Mouse (Mus musculus): ENCODE results near the gene Pex6. TPM values are rescaled to one million over a fixed set of nuclear protein-coding genes. Genes with fewer than 3 reads are reported as not detected.

The Pex6 gene
- total and polyA plus RNA-seq, 3 experiments, result 13.7 to 31.8 (median 26.5) TPM

DNA sequence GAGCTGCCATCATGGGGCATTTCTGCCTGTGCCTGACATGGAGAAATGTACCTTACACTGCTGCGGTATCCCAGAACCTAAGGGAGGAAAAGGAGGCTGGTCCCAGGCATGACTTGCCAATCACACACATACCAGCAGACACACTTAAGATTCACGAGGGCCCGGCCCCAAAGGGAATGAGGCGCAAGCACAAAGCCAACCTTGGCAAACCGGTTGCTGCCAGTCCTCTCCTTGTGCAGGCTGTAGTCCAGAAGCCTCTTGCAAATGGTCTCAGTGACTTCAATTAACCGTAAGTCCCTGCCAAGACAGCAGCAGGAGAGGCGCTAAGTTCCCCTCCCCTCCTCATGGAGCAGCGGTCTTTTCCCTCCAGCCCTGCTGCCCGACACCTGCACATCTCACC is 31.7 kb downstream of the Pex6 start:
- Histone ChIP-seq H3K4me3 (replicated peaks in 1 of 3; ENCODE audit: low read depth in 2 of 3, low read length in 2 of 3, poor library complexity in 1 of 3) (no peak overlapping the region), H3K27ac (ENCODE audit: insufficient read depth, low read depth) (no peak overlapping the region), H3K9ac (ENCODE audit: insufficient read depth, low read depth) (no peak overlapping the region), H3K79me2 (replicated peaks; ENCODE audit: control insufficient read depth, extremely low read depth, insufficient read depth, poor library complexity, severe bottlenecking) (peaks cover 21% of the 10 kb centered on the region), H3K4me1 (ENCODE audit: control insufficient read depth in 1 of 2, insufficient read depth in 2 of 2) (peaks cover 19 to 55% of the 10 kb centered on the region in 2 experiments), H3K27me3 (replicated peaks) (no peaks in the 10 kb centered on the region), H3K4me2 (ENCODE audit: insufficient read depth, low read depth, poor library complexity, severe bottlenecking) (no peak overlapping the region), H3K9me3 (replicated peaks; ENCODE audit: low read length) (peaks cover 2% of the 10 kb centered on the region), H3K36me3 (replicated peaks in 1 of 2; ENCODE audit: control insufficient read depth in 1 of 2, insufficient read depth in 1 of 2, low read length in 1 of 2) (peaks cover 61 to 70% of the 10 kb centered on the region in 2 experiments)
- TF ChIP-seq MAFK (IDR thresholded peaks at IDR 0.05; ENCODE audit: insufficient replicate concordance, low read length), result no peak
- no peak for TF ChIP-seq POLR2A (IDR thresholded peaks at IDR 0.05; ENCODE audit: low read depth, low read length)
- TF ChIP-seq E2F4 (IDR thresholded peaks at IDR 0.05; ENCODE audit: insufficient replicate concordance, low read depth, low read length), result no peak
- no peak for TF ChIP-seq USF1 (IDR thresholded peaks at IDR 0.05; ENCODE audit: low read depth, low read length)
- TF ChIP-seq NRF1 (IDR thresholded peaks at IDR 0.05; ENCODE audit: low read depth, low read length), result no peak
- TF ChIP-seq GABPA (IDR thresholded peaks at IDR 0.05; ENCODE audit: insufficient replicate concordance, low read depth, low read length), result no peak
- TF ChIP-seq PAX5 (IDR thresholded peaks at IDR 0.05; ENCODE audit: low read length), result no peak
- TF ChIP-seq TBP (conservative IDR thresholded peaks at IDR 0.05; ENCODE audit: low read depth, low read length), result no peak
- TF ChIP-seq JUND (conservative IDR thresholded peaks at IDR 0.05; ENCODE audit: low read depth, low read length), result no peak
- TF ChIP-seq ZNF384 (IDR thresholded peaks at IDR 0.05; ENCODE audit: low read depth, low read length), result no peak
- no peak for TF ChIP-seq IRF4 (IDR thresholded peaks at IDR 0.05; ENCODE audit: low read depth, low read length)
- TF ChIP-seq MEF2A (IDR thresholded peaks at IDR 0.05; ENCODE audit: borderline replicate concordance, low read depth, low read length), result no peak
- no peak for TF ChIP-seq ZC3H11A (IDR thresholded peaks at IDR 0.05; ENCODE audit: low read depth, low read length)
- no peak for TF ChIP-seq KAT2A (IDR thresholded peaks at IDR 0.05; ENCODE audit: insufficient replicate concordance, low read length)
- no peak for TF ChIP-seq RAD21 (IDR thresholded peaks at IDR 0.05; ENCODE audit: low read depth, low read length)
- TF ChIP-seq MAX (IDR thresholded peaks at IDR 0.05; ENCODE audit: low read length), result no peak
- no peak for TF ChIP-seq ZKSCAN1 (IDR thresholded peaks at IDR 0.05; ENCODE audit: borderline replicate concordance, low read depth, low read length)
- no peak for TF ChIP-seq USF2 (conservative IDR thresholded peaks at IDR 0.05; ENCODE audit: low read depth, low read length)
- in situ Hi-C loops (cut with MboI; ENCODE audit: low pct_ligation_motif_present, low pct_unique_long_range_greater_than_20kb, low sequenced_read_pairs), result no loop called here
- dilution Hi-C loops (cut with MboI; ENCODE audit: extremely low pct_ligation_motif_present, extremely low pct_unique_long_range_greater_than_20kb, low sequenced_read_pairs), result no loop called here
- DNase-seq (ENCODE audit: extremely low read depth), result no peak

DNA sequence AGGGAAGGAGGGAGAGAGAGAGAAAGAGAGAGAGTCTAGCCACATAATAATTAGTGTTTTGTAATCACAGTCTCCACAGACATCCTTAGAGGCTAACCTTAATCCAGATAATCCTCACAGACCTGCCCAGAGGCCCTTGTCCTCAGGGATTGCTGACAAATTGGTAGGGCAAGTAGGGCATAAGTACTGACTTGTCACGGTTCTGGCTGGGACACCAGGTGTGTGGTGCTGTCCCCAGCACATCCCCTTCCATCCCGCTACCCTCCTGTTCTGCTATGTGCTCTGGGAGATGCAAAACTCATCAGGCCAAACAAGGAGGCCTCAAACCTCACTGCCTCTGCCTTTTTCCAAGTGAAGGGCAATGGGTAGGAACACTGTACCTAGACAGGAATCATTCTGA is 34.2 kb downstream of the Pex6 start:
- Histone ChIP-seq H3K27me3 (replicated peaks) (no peaks in the 10 kb centered on the region), H3K9me3 (replicated peaks; ENCODE audit: low read length) (no peaks in the 10 kb centered on the region), H3K4me1 (ENCODE audit: control insufficient read depth in 1 of 2, insufficient read depth in 2 of 2) (peaks cover 19 to 69% of the 10 kb centered on the region in 2 experiments), H3K9ac (ENCODE audit: insufficient read depth, low read depth) (no peak overlapping the region), H3K4me2 (ENCODE audit: insufficient read depth, low read depth, poor library complexity, severe bottlenecking) (no peak overlapping the region), H3K79me2 (replicated peaks; ENCODE audit: control insufficient read depth, extremely low read depth, insufficient read depth, poor library complexity, severe bottlenecking) (peaks cover 38% of the 10 kb centered on the region), H3K4me3 (replicated peaks in 1 of 3; ENCODE audit: low read depth in 2 of 3, low read length in 2 of 3, poor library complexity in 1 of 3) (no peak overlapping the region), H3K36me3 (replicated peaks in 1 of 2; ENCODE audit: control insufficient read depth in 1 of 2, insufficient read depth in 1 of 2, low read length in 1 of 2) (peaks cover 54 to 66% of the 10 kb centered on the region in 2 experiments), H3K27ac (ENCODE audit: insufficient read depth, low read depth) (peak overlapping the region; percentile 80)
- dilution Hi-C loops (cut with MboI; ENCODE audit: extremely low pct_ligation_motif_present, extremely low pct_unique_long_range_greater_than_20kb, low sequenced_read_pairs), result no loop called here
- in situ Hi-C loops (cut with MboI; ENCODE audit: low pct_ligation_motif_present, low pct_unique_long_range_greater_than_20kb, low sequenced_read_pairs), result no loop called here
- DNase-seq (ENCODE audit: extremely low read depth), result peak; percentile 78
- TF ChIP-seq BHLHE40 (IDR thresholded peaks at IDR 0.05; ENCODE audit: low read depth, low read length) (peak; percentile 76), HCFC1 (IDR thresholded peaks at IDR 0.05; ENCODE audit: low read depth, low read length) (no peak), SIN3A (IDR thresholded peaks at IDR 0.05; ENCODE audit: low read length) (no peak), EP300 (IDR thresholded peaks at IDR 0.05; ENCODE audit: low read length) (peak; percentile 51), ZKSCAN1 (IDR thresholded peaks at IDR 0.05; ENCODE audit: borderline replicate concordance, low read depth, low read length) (no peak), ZC3H11A (IDR thresholded peaks at IDR 0.05; ENCODE audit: low read depth, low read length) (no peak), E2F4 (IDR thresholded peaks at IDR 0.05; ENCODE audit: insufficient replicate concordance, low read depth, low read length) (no peak), KAT2A (IDR thresholded peaks at IDR 0.05; ENCODE audit: insufficient replicate concordance, low read length) (no peak), MAFK (IDR thresholded peaks at IDR 0.05; ENCODE audit: insufficient replicate concordance, low read length) (no peak), UBTF (IDR thresholded peaks at IDR 0.05; ENCODE audit: low read depth, low read length) (no peak), JUND (conservative IDR thresholded peaks at IDR 0.05; ENCODE audit: low read depth, low read length) (no peak), PAX5 (IDR thresholded peaks at IDR 0.05; ENCODE audit: low read length) (no peak), ZMIZ1 (IDR thresholded peaks at IDR 0.05; ENCODE audit: low read depth, low read length) (0 out of 2 replicates have a peak, but pooled peaks have one; percentile 50), CHD1 (IDR thresholded peaks at IDR 0.05; ENCODE audit: low read depth, low read length) (no peak; the same call in 1 of the 2 replicates), TCF12 (IDR thresholded peaks at IDR 0.05; ENCODE audit: low read depth, low read length) (peak; percentile 84; the same call in 1 of the 2 replicates), USF2 (conservative IDR thresholded peaks at IDR 0.05; ENCODE audit: low read depth, low read length) (no peak), ETS1 (conservative IDR thresholded peaks at IDR 0.05; ENCODE audit: low read depth, low read length) (peak; percentile 34), ZNF384 (IDR thresholded peaks at IDR 0.05; ENCODE audit: low read depth, low read length) (no peak), RAD21 (IDR thresholded peaks at IDR 0.05; ENCODE audit: low read depth, low read length) (no peak), TBP (conservative IDR thresholded peaks at IDR 0.05; ENCODE audit: low read depth, low read length) (no peak), NELFE (IDR thresholded peaks at IDR 0.05; ENCODE audit: low read depth, low read length) (no peak), GABPA (IDR thresholded peaks at IDR 0.05; ENCODE audit: insufficient replicate concordance, low read depth, low read length) (no peak), POLR2A (IDR thresholded peaks at IDR 0.05; ENCODE audit: low read depth, low read length) (no peak), JUN (IDR thresholded peaks at IDR 0.05; ENCODE audit: insufficient read depth, low read depth, low read length) (no peak), MAZ (IDR thresholded peaks at IDR 0.05; ENCODE audit: low read depth, low read length) (no peak)

Data from CH12.LX (cell line).